Mouse (Mus musculus) skeletal muscle tissue, adult 2 months (tissue): ENCODE data around the gene Prrc2a.
"Not testable (repeated sequence)": the region's sequence is repeated elsewhere in the genome, so short reads cannot be mapped to it uniquely, and the experiment has no call there.

Experiments
- DNase-seq: peaks from one replicate; pipeline ENCODE4 v3.0.0-alpha.2; 2012; ENCODE audit warnings: low read depth, low spot score

Prrc2a gene

DNA sequence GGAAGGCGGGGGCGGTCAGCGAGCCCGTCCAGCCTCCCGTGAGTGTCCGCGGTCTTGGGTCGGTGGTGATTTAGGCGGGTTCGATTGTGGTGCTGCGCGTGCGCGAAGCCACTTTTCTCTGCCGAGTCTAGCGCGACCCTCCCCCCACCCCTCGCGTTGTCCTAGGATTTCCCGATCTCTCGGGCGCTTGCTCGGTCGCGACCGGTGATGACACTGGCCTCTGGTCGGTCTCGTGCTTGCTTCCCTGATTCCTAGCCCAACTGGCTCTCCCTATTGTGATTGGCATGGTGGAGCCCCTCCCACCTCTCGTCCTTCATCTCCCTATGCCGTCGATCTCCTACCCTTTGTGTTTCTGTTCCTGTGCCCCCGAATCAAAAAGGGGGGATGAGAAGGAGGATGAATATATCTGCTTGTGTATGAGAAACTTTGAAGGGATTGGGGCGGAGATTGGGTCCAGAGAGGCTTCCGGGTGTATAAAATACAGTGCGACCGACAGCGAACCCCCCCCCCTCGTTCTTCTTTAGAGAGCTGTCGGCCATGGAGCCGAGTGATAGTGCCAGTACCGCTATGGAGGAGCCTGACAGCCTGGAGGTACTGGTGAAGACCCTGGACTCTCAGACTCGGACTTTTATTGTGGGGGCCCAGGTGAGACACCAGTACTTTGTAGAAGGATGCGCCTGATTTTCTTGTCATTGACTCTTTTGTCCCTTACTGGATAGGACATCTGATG, 28.9 kb downstream of the Prrc2a start:
- no peak for DNase-seq

- DNase-seq: peak; percentile 91
Observed at GRCm38 (mm10) chr17:35134801-35135590, 29.7 kb downstream of the Prrc2a start, which contains the start of gene Bag6. Bag6 (plus strand) TSS chr17:35135178.

DNA sequence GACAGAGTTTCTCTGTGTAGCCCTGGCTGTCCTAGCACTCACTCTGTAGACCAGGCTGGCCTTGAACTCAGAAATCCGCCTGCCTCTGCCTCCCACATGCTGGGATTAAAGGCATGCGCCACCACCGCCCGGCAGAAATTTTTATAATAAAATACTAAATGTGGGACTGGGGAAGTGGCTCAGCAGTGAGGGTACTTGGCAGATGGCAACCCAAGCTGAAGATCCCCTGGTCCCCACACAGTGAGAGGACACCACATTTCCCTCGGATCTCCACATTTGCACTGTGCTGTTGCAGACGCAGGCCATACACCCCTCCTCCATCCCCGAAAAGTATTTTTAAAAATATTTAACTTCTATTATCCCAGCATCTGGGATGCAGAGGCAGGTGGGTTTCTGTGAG, 31.2 kb downstream of the Prrc2a start:
- DNase-seq: no peak

GRCm38 (mm10) chr17:35132174-35132560, 32.5 kb downstream of the Prrc2a start:
- no peak for DNase-seq

DNA sequence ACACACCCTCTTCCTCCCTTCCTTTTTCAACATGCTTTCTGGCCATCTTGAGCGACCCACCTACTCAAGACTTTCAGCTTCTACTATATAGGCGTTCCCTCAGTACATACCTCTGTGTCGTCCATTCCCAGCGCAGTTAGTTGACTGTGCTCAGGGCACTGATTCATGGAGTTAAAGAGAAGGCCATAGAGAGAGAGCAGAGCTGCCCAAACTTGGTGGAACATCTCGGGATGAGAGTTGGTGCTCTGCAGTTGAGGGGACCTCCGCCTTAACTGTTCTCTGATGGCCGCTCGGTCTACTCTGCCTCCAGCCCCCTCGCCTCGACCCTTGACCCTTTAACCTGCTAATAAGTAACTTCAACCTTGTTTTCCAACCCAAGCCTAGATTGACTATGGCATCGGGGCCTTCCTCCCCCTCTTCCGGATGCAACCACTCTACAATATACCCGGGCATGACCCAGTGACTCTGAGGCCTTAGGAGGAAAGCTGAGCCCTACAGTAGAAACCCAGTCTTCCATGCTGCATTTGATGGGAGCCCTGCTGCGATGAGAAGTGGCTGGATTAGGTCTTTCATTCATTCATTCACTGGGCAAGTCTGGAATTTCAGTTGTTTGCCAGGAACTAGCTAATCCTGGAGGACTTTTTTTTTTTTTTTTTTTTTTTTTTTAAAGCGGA, 33.1 kb downstream of the Prrc2a start, which contains the start of gene Apom:
TSS of gene Apom (minus strand) at position 551 of the 674 bp plus-strand sequence.
- no peak for DNase-seq

DNA sequence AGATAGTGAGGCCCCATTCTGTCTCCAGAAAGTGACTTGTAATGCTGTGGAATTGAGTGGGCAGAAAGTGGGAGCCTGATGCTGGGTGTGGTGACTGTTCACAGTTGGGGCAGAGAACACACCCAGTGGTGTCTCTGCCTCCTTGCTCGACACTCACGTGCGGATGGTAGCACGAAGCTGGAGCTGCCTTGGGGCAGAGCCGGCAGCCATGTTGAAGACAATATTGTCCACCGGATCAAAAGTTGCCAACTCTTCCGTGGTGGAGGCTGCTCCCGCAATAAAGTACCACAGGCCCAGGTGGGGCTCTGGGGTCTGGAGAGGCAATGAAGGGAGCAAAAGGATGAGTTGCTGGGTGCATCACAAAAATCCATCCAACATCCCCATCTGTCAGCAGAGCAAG, 33.7 kb downstream of the Prrc2a start:
- no peak for DNase-seq

DNA sequence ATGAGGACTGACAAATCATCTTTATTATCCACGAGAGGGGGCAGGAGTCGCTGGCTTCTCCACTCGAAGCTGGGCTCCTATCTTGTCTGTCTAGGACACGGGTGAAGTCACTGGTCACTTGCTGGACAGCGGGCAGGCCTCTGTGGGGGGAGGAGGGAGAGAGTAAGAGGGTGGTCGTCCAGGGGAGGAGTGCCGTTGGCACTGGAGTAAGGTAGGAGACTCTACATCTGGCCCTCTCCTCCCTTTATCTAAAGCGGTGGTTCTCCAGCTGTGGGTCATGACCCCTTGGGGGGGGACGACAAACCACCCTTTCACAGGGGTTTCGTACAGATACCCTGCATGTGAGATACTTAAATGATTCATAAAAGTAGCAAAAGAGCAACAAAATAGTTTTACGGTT, 35.7 kb downstream of the Prrc2a start:
- DNase-seq: no peak

DNA sequence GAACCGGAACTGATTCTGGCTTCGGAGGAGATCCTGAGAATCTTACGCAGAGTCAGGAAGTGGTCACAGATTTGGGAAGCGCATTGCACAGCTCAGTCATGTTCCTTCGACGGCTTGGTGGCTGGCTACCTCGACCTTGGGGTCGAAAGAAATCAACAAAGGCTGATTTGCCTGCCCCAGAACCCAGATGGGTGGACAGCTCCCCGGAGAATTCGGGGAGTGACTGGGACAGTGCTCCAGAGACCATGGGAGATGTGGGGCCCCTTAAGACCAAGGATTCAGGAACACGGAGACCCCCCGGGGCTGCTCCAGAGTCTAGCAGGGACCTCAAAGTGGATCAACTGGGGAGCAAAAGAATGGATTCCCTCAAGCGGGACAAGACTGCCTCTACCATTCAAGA, 37.7 kb downstream of the Prrc2a start:
- DNase-seq: no peak

DNA sequence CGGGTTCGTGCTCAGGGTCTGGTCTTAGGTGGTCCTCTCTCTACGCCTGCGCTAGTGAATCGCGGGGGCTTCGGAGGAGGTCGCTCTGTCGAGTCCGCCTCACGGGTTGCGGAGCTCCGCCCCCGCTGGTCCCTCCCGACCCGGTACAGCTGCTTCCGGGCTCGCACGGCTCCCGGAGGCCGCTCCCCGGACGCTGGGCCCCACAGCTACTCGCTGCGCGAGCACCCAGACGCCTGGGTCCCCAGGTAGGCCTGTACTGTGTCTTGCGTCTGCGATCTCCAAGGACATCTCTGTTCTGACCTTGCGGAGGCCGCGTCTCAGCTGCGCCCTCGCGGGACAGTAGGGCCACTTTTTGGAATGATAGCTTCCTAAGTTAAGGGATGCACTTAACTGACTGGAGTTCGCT, 38.5 kb downstream of the Prrc2a start, which contains the start of gene D17H6S53E:
TSS of gene D17H6S53E (plus strand) at position 168 of the 406 bp plus-strand sequence.
- peak; percentile 60 for DNase-seq

GRCm38 (mm10) chr17:35125578-35125977, 39.1 kb downstream of the Prrc2a start:
- DNase-seq: no peak

DNA sequence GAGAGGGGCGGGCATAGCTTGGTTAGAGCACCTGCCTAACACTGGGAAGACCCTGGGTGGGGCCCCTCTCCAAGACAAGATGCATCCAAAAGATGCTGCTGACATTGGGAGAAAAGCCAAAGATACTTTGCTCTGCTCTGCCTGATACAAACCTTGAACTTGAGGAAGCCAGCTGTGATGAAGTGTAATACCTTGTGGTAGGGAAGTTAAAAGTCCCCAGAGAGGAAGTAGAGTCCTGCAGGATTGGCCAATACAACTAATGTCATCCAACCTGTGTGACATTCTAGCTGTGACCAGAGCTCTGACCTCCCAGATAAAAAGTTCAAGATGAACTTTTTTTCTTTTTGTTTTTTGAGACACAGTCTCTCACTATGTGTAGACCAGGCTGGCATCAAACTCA, 39.6 kb downstream of the Prrc2a start:
- DNase-seq: no peak

DNA sequence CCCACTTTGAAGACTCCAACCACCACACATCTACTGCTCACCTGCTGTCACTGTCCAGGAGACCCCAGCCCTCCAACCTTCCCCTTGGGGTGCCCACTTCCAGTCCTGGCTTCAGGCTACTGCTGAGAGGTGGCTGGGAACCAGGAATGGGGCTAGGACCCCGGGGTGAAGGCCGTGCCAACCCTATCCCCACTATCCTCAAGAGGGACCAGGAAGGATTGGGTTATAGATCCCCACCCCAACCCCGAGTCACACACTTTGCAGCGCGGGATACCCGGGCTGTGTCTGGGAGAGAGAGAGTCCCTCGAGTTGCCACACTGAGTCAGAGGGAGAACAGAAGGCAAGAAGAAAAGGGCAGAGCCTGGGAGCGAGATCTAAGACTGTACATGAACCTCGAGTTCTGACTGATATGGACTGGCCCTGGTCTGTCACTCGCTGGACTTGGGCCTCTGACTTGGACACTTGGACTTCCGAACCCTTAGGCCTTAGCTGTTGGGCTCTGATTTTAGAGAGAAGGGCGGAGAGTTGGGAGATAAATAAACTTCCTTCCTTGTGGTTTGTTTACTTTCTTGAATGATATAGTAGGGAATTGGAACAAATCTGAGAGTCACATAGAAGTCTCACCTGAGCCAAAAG, 40.3 kb downstream of the Prrc2a start:
- DNase-seq: not testable (repeated sequence)

DNA sequence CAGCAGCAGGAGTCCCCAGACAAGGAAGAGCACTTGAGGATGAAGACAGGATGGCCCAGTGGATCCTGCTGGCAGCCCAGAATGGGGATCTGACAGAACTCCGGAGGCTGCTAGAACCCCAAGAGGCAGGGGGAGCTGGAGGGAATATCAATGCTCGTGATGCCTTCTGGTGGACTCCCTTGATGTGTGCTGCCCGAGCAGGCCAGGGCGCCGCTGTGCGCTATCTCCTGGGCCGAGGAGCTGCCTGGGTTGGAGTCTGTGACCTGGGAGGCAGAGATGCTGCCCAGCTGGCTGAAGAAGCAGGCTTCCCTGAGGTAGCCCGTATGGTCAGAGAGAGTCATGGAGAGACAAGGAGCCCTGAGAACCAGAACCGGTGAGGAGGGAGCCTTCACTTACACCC, 41.4 kb downstream of the Prrc2a start:
- DNase-seq: not testable (repeated sequence)

DNA sequence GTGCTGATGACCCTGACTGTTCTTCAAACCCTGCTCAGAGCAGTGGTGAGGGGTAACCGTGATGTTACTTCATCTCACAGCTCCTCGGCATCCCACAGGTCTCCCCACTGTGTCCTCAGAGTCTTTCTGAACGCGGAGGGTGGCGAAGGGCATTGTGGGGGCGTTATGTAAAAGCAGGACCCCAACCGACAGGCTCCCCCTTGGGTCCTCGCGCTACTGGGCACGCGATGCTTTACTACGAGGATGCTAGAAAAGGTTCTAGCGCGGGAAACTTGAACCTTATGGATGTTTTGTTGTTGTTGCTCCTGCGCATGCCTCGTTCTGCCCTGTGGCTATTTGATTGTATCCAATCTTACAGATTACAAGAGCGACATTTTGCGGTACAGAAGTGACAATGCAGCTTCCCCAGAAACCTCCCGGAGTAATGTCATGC, 42.8 kb downstream of the Prrc2a start, which contains the start of gene Csnk2b:
TSS of gene Csnk2b (minus strand) at position 183 of the 433 bp plus-strand sequence.
- DNase-seq: peak; percentile 40

- peak; percentile 98 for DNase-seq
Observed at GRCm38 (mm10) chr17:35121143-35121799, 43.4 kb downstream of the Prrc2a start, which contains the start of gene Gpank1. Gpank1 (plus strand) TSS chr17:35121455.

GRCm38 (mm10) chr17:35120745-35121142, 44.0 kb downstream of the Prrc2a start:
- DNase-seq: peak; percentile 32

DNA sequence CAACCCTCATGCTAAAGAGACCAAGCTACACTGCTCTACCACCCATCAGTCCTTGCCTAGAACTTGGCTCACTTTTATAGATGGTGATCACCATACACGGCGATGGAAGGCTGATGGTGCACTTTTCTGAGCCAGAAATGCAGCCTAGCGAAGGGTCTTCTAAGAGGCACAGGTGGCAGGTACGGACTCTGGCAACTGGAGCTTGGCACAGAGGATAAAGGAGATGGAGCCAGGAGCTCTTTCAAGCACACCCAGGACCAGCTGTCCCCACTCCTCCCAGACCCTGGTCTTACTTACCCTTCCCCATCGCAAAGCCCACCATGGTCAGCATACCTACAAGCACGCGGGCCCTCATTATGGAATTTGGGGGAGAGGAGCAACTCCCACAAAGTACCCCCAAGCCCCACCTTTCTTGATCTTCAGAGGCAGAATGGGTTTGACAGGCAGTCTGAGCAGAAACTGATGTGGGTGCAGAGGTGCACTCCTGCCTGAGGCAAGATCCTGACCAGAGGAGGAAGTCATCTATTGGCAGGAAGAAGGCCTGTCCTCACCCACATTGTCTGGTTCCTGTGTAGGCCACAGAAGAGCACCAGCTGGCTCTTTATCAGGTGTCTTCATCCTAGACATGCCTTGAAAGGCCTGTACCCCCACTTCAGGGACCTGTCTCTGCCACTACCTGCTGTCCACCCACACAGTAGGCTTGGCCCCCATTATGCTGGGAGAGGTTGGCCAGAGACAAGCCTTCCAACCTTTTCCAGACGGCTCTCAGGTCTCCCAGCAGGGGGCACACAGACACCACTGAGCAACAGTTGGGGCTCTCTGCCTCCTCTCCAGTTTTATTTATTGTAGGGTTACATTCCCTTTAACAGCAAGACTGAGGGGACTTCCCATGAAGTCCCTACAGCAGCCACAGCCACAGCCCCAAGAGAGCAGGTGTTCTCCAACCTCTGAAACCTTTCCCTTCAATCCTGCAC, 49.4 kb downstream of the Prrc2a start, which contains the start of gene Ly6g5b:
TSS of gene Ly6g5b (minus strand) at position 383 of the 974 bp plus-strand sequence.
- no peak for DNase-seq

GRCm38 (mm10) chr17:35111774-35112173, 52.9 kb downstream of the Prrc2a start:
- no peak for DNase-seq

DNA sequence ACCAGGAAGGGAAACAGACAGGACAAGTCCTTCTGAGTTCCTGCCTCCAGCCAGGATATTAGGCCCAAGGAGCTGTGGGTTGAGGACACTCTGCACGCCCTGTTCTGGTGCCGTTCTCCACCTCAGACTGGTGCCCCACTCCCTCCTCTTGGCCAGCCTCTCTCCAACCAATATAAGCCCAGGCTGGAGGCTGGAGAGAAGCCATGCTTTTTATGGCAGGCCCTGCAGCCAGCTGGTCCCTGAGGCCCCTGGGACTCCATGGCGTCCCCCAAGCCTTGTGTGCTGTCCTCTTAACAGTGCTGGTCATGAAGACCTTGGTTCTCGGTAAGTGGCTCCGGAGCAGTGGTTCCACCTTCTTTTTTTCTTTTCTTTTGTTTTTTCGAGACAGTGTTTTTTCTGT, 56.6 kb downstream of the Prrc2a start, which contains the start of gene Ly6g5c:
TSS of gene Ly6g5c (plus strand) at position 183 of the 400 bp plus-strand sequence.
- DNase-seq: no peak
